Mouse (Mus musculus) effector memory CD4-positive, alpha-beta T cell, adult 5 months (primary cell): ENCODE data around the gene Wdr44. TPM values are rescaled to one million over a fixed set of nuclear protein-coding genes. Genes with fewer than 3 reads are reported as not detected.

Experiments used
- polyA plus RNA-seq: library from polyadenylated mRNA; unstranded; fragments of 100-300 nt; shearing (Covaris generic); gene quantifications from one replicate; pipeline ENCODE4 v1.2.1, GENCODE M21; 2017

Wdr44 gene
- 40.4 TPM for polyA plus RNA-seq

DNA sequence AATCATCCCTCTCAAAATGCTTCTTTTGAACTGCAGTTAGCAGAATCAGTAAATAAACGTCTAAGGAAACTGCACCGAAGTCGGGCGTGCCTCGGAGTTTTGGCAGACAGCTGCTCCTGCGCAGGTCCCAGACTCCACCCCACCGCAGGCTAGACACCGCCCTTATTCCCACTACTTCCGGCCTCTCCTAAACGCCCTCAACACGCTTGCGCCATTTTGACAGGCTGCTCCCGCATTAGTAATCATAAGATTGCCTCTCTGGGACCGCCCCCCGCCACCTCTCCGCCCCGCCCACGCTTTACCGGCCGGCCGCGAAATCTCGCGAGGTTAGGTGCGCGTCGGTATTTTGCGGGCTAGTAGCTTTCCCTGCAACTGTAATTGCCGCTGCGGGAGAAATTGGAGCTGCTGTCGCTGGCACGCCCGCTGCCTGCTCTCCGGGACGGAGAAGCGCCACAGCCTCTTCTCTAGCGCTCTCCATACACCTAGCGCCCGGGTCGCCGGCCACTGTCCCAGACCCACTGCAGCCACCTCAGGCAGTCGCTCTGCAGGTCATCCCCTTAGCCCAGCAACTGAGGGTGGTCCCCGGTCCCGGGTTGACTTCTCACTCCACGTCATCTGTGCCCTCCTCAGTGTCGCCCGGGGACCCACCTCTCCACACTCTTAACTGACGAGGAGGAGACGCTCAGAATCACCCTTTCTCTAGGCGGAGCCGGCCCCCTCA lies at the start of gene Wdr44:
Gene Wdr44, plus strand, starts transcription at position 330 of the 721 bp plus-strand sequence.

Other genes starting within 250 kb of the Wdr44 start
- gene Gm4907, start 189.5 kb downstream of the Wdr44 start, polyA plus RNA-seq, result not detected